Comparison of ENCODE assay signal across 8 mouse cellular contexts in genomic region chr2:178413481-178414260, GRCm38 (mm10). TPM values are rescaled to one million over a fixed set of nuclear protein-coding genes. Genes with fewer than 3 reads are reported as not detected.
DNase-seq lines count a peak whose midpoint lies in the region; ATAC-seq and TF ChIP-seq lines count a peak whose summit lies in the region.

No protein-coding gene starts in this region.

- no peak for ATAC-seq in lung, embryonic 15.5 days (ENCODE audit: borderline replicate concordance, extremely low read depth, low FRiP score, low TSS enrichment)
- peak; percentile 55 for ATAC-seq in intestine, postnatal 0 days
- ATAC-seq in liver, postnatal 0 days, result no peak

- no peaks in the 10 kb centered on the region for H3K9me3 ChIP-seq in lung, embryonic 15.5 days
- no peaks in the 10 kb centered on the region for H3K9me3 ChIP-seq in intestine, postnatal 0 days (ENCODE audit: control insufficient read depth)
- no peaks in the 10 kb centered on the region for H3K9me3 ChIP-seq in liver, postnatal 0 days (ENCODE audit: low read length)

- H3K27me3 ChIP-seq in lung, embryonic 15.5 days, result peaks cover 22% of the 10 kb centered on the region
- peaks cover 4% of the 10 kb centered on the region; the same call in 1 of the 2 replicates for H3K27me3 ChIP-seq in intestine, postnatal 0 days (replicated peaks; ENCODE audit: control insufficient read depth, insufficient read depth, low read length)
- peaks cover 26% of the 10 kb centered on the region for H3K27me3 ChIP-seq in liver, postnatal 0 days (ENCODE audit: insufficient read depth, low read length)

- no peak for DNase-seq in lung, postnatal 36 days
- peak; percentile 23 to 46 for DNase-seq in cerebellum, adult 18-20 months
- DNase-seq in gastrocnemius, postnatal 14 days, result peak; percentile 25
- no peak for DNase-seq in liver, postnatal 0 days
- peak; percentile 9 for DNase-seq in yolk sac, embryonic 10.5 days (ENCODE audit: low spot score)
- no peak for DNase-seq in ovary, postnatal 10 days (ENCODE audit: low spot score)

- 10% methylated on average over 75 of the region's 75 CpGs for WGBS in lung, embryonic 15.5 days
- WGBS in intestine, postnatal 0 days, result 14% methylated on average over 75 of the region's 75 CpGs
- WGBS in liver, postnatal 0 days (ENCODE audit: insufficient replicate concordance), result 15% methylated on average over 72 of the region's 75 CpGs

- H3K36me3 ChIP-seq in lung, embryonic 15.5 days, result 0 out of 2 replicates have a peak, but pooled peaks cover 6% of the 10 kb centered on the region
- no peaks in the 10 kb centered on the region for H3K36me3 ChIP-seq in intestine, postnatal 0 days (ENCODE audit: control insufficient read depth, insufficient read depth)
- H3K36me3 ChIP-seq in liver, postnatal 0 days (replicated peaks; ENCODE audit: insufficient read depth, low read length), result no peaks in the 10 kb centered on the region

- H3K27ac ChIP-seq in lung, embryonic 15.5 days, result 0 out of 2 replicates have a peak overlapping the region, but pooled peaks have one; percentile 29
- H3K27ac ChIP-seq in intestine, postnatal 0 days (ENCODE audit: low read depth, low read length), result no peak overlapping the region
- H3K27ac ChIP-seq in liver, postnatal 0 days (ENCODE audit: low read depth), result peak overlapping the region; percentile 76

- intact Hi-C loops in gastrocnemius, postnatal 14 days (cut with DNase I; ENCODE audit: low total_unique reads), result no loop called here

- peak overlapping the region; percentile 54 for H3K4me3 ChIP-seq in lung, embryonic 15.5 days
- H3K4me3 ChIP-seq in intestine, postnatal 0 days (ENCODE audit: low read depth, low read length), result peak overlapping the region; percentile 64
- peak overlapping the region; percentile 61 for H3K4me3 ChIP-seq in liver, postnatal 0 days (ENCODE audit: low read depth, low read length)

- no peak for TF ChIP-seq CTCF in intestine, postnatal 0 days (IDR thresholded peaks at IDR 0.05; ENCODE audit: low read depth)
- TF ChIP-seq CTCF in liver, postnatal 0 days (IDR thresholded peaks at IDR 0.05; ENCODE audit: low read depth), result no peak

- TF ChIP-seq EP300 in liver, postnatal 0 days (IDR thresholded peaks at IDR 0.05; ENCODE audit: low read depth), result no peak

- peak overlapping the region; percentile 21 for H3K9ac ChIP-seq in lung, embryonic 15.5 days
- peak overlapping the region; percentile 54 for H3K9ac ChIP-seq in intestine, postnatal 0 days (ENCODE audit: low read depth, low read length)
- H3K9ac ChIP-seq in liver, postnatal 0 days (replicated peaks), result peak overlapping the region; percentile 57

- peaks cover 49% of the 10 kb centered on the region for H3K4me1 ChIP-seq in lung, embryonic 15.5 days
- H3K4me1 ChIP-seq in intestine, postnatal 0 days (replicated peaks; ENCODE audit: control insufficient read depth, insufficient read depth, low read length), result 0 out of 2 replicates have a peak, but pooled peaks cover 2% of the 10 kb centered on the region
- H3K4me1 ChIP-seq in liver, postnatal 0 days (ENCODE audit: insufficient read depth), result peaks cover 14% of the 10 kb centered on the region

- H3K4me2 ChIP-seq in lung, embryonic 15.5 days, result peak overlapping the region; percentile 79
- H3K4me2 ChIP-seq in intestine, postnatal 0 days (replicated peaks; ENCODE audit: low read depth), result peak overlapping the region; percentile 91
- peak overlapping the region; percentile 85 for H3K4me2 ChIP-seq in liver, postnatal 0 days (ENCODE audit: low read depth, low read length)

RNA-seq across cellular contexts. Expression of gene Ppp1r3d, which starts 0.6 kb away (rescaled TPM):
- polyA plus RNA-seq in lung, embryonic 15.5 days (2015; fragmentation: Nextera tagmentation; extraction: Ambion mirVana), result 4.1 and 4.4 TPM in 2 replicates
- 1 to 10 TPM; 4.7 to 5.7 TPM for total RNA-seq in gastrocnemius, postnatal 14 days (2021)
- polyA plus RNA-seq in intestine, postnatal 0 days (2015; fragmentation: Nextera tagmentation; extraction: Ambion mirVana), result 2.7 and 2.8 TPM in 2 replicates
- 1.2 TPM in 2 replicates for polyA plus RNA-seq in liver, postnatal 0 days (2015; fragmentation: Nextera tagmentation; extraction: Ambion mirVana)

RNA-seq across cellular contexts. Expression of gene Fam217b, which starts 0.7 kb away (rescaled TPM):
- polyA plus RNA-seq in lung, embryonic 15.5 days (2015; fragmentation: Nextera tagmentation; extraction: Ambion mirVana), result 4.1 and 4.5 TPM in 2 replicates
- total RNA-seq in gastrocnemius, postnatal 14 days (2021), result 1 to 10 TPM; 3.6 to 4.6 TPM
- polyA plus RNA-seq in intestine, postnatal 0 days (2015; fragmentation: Nextera tagmentation; extraction: Ambion mirVana), result 2.5 TPM in 2 replicates
- polyA plus RNA-seq in liver, postnatal 0 days (2015; fragmentation: Nextera tagmentation; extraction: Ambion mirVana), result 0.82 and 1.3 TPM in 2 replicates

RNA-seq across cellular contexts. Expression of gene Sycp2, which starts 6.2 kb away (rescaled TPM):
- 0.09 TPM in 1 of 2 replicates, not detected in the other for polyA plus RNA-seq in lung, embryonic 15.5 days (2015; fragmentation: Nextera tagmentation; extraction: Ambion mirVana)
- total RNA-seq in gastrocnemius, postnatal 14 days (2021), result under 1 TPM; 0.08 to 0.24 TPM
- 0.13 TPM in 1 of 2 replicates, not detected in the other for polyA plus RNA-seq in intestine, postnatal 0 days (2015; fragmentation: Nextera tagmentation; extraction: Ambion mirVana)
- polyA plus RNA-seq in liver, postnatal 0 days (2015; fragmentation: Nextera tagmentation; extraction: Ambion mirVana), result 0.01 TPM in 1 of 2 replicates, not detected in the other

RNA-seq across cellular contexts. Expression of gene Cdh26, which starts 16.7 kb away (rescaled TPM):
- polyA plus RNA-seq in lung, embryonic 15.5 days (2015; fragmentation: Nextera tagmentation; extraction: Ambion mirVana), result 0.07 and 0.16 TPM in 2 replicates
- not detected for total RNA-seq in gastrocnemius, postnatal 14 days (2021)
- 0.43 and 0.68 TPM in 2 replicates for polyA plus RNA-seq in intestine, postnatal 0 days (2015; fragmentation: Nextera tagmentation; extraction: Ambion mirVana)
- 0.09 and 0.13 TPM in 2 replicates for polyA plus RNA-seq in liver, postnatal 0 days (2015; fragmentation: Nextera tagmentation; extraction: Ambion mirVana)

Comparison
In these comparisons a context has a peak if more than half of its experiments do, and no peak if none do; other contexts are left out.
1. DNase-seq: peak in cerebellum, adult 18-20 months (2 of 2), gastrocnemius, postnatal 14 days (single experiment) and yolk sac, embryonic 10.5 days (single experiment); none in lung, postnatal 36 days (single experiment), liver, postnatal 0 days (single experiment) and ovary, postnatal 10 days (single experiment).
2. Peak in every context shown above with its lines, with median percentiles within 50 percentile points of each other: H3K4me2 ChIP-seq, H3K4me3 ChIP-seq and H3K9ac ChIP-seq.